Mouse (Mus musculus) T-cell, adult 66 days (primary cell): ENCODE results near the gene Olfr649. TPM values are rescaled to one million over a fixed set of nuclear protein-coding genes. Genes with fewer than 3 reads are reported as not detected.

Experiments used
- total RNA-seq, 2 experiments: library from RNA; stranded (reverse); gene quantifications; 3 replicates in 1 of 2; 4 replicates in 1 of 2; pipeline ENCODE4 v1.2.4; 2023

The Olfr649 gene
- total RNA-seq, result not detected

DNA sequence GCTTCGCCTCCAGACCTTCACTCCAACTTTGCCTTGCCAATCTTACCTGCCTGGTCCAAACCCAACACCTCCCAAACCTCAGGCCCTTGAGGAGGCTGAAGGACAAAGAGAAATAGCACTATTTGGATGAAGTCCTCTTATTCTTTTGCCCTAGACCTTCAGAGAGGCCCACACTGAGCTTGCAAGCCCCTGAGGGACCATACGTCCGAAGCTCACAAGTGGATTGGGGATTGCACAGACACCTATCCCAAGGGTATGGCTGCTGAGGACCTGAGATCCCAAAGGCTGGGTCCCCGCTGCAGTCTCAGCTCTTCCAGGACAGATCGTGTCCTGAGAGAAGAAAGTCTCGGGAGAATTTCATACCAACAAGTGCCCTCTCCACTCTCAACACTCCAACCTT is at the start of gene Olfr649:
Gene Olfr649, minus strand, starts transcription at position 101 of the 400 bp plus-strand sequence.

DNA sequence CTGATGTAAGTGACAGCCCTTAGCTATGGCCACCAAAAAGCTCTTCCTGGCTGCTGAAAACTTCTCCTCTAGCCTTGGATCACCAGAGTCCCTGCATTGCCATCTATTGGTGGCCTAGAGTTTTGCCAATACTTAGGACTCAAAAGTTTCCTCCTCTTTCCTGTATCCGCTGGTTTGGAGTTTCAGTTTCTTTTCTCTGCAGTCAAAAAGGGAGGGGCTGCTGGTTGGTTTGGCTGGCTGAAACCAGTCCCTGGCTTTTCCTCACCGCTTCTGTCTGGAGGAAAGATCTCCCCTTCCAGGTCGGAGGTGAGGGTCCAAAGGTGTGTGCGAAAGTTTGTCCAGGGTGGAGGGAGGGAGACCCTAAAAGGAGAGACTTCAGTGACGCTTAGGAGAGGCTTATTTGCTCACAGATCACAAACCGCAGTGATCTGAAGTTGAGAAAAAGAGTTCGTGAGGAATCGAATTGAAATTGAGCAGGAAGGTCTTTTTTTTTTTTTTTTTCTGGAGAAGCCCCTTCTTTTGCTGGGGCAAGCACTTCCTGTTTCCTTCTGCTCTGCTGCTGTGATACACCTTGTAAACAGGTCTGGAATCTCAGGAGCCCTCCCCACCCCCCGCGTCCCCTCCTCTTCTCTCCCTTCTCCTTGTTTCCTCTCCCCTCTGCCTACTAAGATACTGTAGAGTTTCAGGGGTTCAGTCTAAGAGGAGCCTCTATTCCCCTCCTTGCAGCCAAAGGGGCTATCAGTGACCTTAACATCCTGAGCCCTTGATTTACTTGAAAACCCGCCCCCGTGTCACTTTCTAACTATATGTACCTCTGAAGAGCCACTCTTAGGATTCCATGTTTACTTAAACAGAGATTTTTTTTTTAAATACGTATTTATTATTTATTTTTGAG is 48.7 kb upstream of the Olfr649 start, which contains the start of gene Trim34a:
Gene Trim34a, plus strand, starts transcription at position 171 of the 895 bp plus-strand sequence.

DNA sequence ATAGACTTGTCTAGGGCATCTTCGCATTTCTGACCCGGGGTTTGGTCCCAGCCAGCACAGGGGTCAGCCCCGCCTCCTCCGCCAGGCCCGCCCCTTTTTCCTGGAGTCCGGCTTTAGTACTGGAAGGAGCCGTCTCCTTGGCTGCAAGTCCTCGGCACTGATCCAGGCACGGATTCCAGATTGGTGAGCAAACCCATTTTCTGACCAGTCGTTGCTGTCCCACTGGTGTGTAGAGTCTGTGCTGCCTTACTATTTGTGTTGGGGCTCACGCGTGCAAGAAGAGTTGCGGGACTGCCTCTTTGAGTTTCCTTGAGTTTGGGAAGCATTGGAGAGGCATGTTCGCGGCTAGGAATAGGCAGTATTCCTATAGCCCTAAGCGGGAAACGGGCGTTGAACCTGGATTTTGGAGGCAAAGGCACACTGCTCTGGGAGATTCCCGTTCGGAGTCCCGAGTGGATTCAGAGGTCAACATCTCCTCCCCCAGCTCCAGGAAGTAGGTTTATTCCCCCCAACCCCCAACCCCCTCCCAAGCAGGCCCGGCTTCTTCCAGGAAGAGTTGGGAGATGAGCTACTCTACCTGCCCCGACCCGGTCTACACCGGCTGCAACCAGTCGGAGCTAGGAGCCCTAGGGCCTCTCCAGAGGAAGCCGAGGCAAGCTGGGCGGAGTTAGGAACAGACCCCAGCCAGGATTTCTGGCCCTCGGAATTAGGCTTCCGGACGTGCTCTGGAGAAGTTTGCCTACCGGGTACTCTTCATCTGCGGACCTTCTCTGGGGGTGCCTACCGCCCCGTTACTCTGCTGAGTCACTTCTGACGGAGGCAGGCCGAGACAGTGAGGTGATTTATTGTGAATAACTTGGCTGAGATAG is 23.1 kb upstream of the Olfr649 start, which contains the start of gene Trim6:
Gene Trim6, plus strand, starts transcription at position 93 of the 869 bp plus-strand sequence.

DNA sequence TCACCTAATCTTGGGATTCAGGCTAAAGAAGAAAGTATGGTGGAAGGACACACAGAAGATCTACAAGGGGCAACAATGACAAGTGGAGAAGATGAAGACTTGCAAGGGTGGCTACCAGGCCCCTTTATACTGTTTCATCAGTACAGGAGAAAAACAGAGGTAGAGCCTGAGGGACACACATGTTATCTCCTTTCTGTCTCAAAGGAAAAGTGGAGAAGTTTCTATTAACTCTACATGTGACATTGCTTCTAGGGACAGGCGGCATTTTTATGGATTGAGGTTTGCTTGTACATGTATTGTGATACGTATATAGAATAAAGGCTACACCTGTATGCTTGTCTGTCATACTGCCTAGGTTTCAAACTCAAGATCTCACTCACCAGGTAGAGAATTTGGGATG is 12.5 kb downstream of the Olfr649 start, which contains the start of gene Olfr648:
Gene Olfr648, minus strand, starts transcription at position 101 of the 400 bp plus-strand sequence.

DNA sequence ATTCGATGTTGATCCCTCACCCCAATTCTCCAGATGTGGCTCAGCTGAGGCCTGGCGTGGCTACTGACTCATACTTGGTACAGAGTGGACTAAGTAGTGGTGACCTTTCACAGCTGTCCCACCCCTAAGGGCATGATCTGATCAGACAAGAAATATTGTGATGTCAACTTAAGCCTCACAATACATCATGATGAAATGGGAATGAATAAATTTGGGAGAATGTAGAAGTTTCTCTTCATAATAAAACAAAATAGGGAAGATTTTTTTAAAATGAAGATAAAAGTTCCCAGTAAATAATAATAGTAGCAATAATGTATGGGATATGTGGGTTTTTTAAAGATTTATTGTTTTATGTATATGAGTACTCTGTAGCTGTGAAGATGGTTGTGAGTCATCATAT is 45.3 kb downstream of the Olfr649 start, which contains the start of gene Ubqlnl:
Gene Ubqlnl, minus strand, starts transcription at position 101 of the 400 bp plus-strand sequence.

DNA sequence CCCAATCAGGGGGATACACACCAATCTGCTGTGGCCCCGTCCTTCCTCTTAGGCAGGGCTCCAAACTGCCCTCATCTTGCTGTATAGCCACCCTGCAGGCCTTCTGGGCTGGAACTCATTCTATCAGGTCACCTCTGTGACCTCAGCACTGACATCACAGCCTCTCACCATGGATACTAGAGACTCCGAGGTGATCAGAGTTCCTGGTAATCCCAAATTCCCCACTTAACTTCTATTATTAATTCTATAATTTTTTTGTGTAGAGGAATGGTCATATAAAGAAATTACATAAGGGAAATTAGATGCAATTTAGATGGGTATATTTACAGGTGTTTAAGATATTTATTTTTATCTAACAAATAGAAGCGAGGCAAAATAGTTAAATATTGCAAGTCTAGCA is 52.6 kb downstream of the Olfr649 start, which contains the start of gene Ubqln3:
Gene Ubqln3, minus strand, starts transcription at position 101 of the 400 bp plus-strand sequence.

Other genes starting within 250 kb of the Olfr649 start
- gene Olfr635, start 224.8 kb downstream of the Olfr649 start, total RNA-seq, result not detected
- not detected for gene Olfr638, start 197.2 kb downstream of the Olfr649 start, total RNA-seq
- under 1 TPM; 0.09 to 0.12 TPM for gene Olfr639, start 178.7 kb downstream of the Olfr649 start, total RNA-seq
- not detected for gene Olfr640, start 170.4 kb downstream of the Olfr649 start, total RNA-seq
- not detected for gene Olfr641, start 160.5 kb downstream of the Olfr649 start, total RNA-seq
- not detected for gene Olfr642, start 143.3 kb downstream of the Olfr649 start, total RNA-seq
- gene 4930516K23Rik, start 134.5 kb downstream of the Olfr649 start, total RNA-seq, result not detected
- gene Olfr644, start 124.1 kb downstream of the Olfr649 start, total RNA-seq, result not detected
- gene Olfr645, start 110.5 kb downstream of the Olfr649 start, total RNA-seq, result not detected
- gene Olfr646, start 91.1 kb downstream of the Olfr649 start, total RNA-seq, result not detected
- not detected for gene Ubqln5, start 66.2 kb downstream of the Olfr649 start, total RNA-seq
- not detected for gene Olfr643, start 58.6 kb downstream of the Olfr649 start, total RNA-seq
- not detected for gene Ubqln3, start 52.7 kb downstream of the Olfr649 start, total RNA-seq
- gene Ubqlnl, start 45.4 kb downstream of the Olfr649 start, total RNA-seq, result not detected
- gene Olfm5, start 31.2 kb downstream of the Olfr649 start, total RNA-seq, result not detected
- not detected for gene Olfr648, start 12.6 kb downstream of the Olfr649 start, total RNA-seq
- gene Trim6, start 22.8 kb upstream of the Olfr649 start, total RNA-seq, result not detected
- 10 to 100 TPM; 26.0 to 33.9 TPM for gene Trim34a, start 48.5 kb upstream of the Olfr649 start, total RNA-seq
- gene Trim5, start 92.1 kb upstream of the Olfr649 start, total RNA-seq, result 10 to 100 TPM; 21.2 to 25.5 TPM
- gene Trim12a, start 119.5 kb upstream of the Olfr649 start, total RNA-seq, result 100 to 1,000 TPM in 1 of 2 experiments, 10 to 100 TPM in 1; 98.4 to 109 TPM
- gene Trim34b, start 133.5 kb upstream of the Olfr649 start, total RNA-seq, result 1 to 10 TPM; 2.4 to 2.7 TPM
- gene Trim12c, start 157.4 kb upstream of the Olfr649 start, total RNA-seq, result 10 to 100 TPM; 43.4 to 51.9 TPM
- under 1 TPM; 0.35 to 0.36 TPM for gene Trim30b, start 173.9 kb upstream of the Olfr649 start, total RNA-seq
- 1 to 10 TPM; 3.1 to 4.3 TPM for gene Trim30c, start 204.9 kb upstream of the Olfr649 start, total RNA-seq